Mouse (Mus musculus) mature B cell (primary cell): Measurements from ENCODE around the gene Gm5475.

Source experiments
- in situ Hi-C: fragments of 300-500 bp; cut with MboI; formaldehyde crosslinking; loops from 2 replicates; pipeline ENCODE4 v1.14.3; 2019

Gm5475 gene

GRCm38 (mm10) chr15:100414011-100414410 lies 7.9 kb upstream of the Gm5475 start:
- in situ Hi-C loops = no loop called here

DNA sequence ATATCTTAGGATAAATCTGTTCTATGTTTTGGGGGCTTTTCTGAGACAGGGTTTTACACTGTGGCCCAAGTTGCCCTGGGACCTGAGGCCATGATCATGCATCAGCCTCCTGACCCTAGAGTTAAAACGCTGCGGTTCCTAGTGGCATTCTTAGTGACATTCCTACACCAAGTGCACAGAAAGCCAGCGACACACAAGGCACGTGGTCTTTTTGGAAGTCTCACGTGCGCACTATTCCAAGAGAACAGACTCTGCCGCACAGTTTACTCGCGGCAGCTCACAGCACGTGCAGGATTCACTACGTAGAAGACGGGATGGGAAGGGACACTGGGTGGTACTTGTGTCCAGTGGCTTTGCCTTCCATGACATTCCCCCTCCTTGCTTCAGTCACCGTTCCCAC lies 7.0 kb upstream of the Gm5475 start:
- in situ Hi-C loops = no loop called here

- in situ Hi-C loops = no loop called here
Observed at GRCm38 (mm10) chr15:100415684-100416083, 6.3 kb upstream of the Gm5475 start.

- in situ Hi-C loops = no loop called here
Observed at GRCm38 (mm10) chr15:100417854-100418450, 4.0 kb upstream of the Gm5475 start.

- in situ Hi-C loops = no loop called here
Observed at GRCm38 (mm10) chr15:100419311-100419710, 2.6 kb upstream of the Gm5475 start.

- in situ Hi-C loops = no loop called here
Observed at GRCm38 (mm10) chr15:100419901-100420745, 1.8 kb upstream of the Gm5475 start.

- in situ Hi-C loops = no loop called here
Observed at GRCm38 (mm10) chr15:100421059-100421757, 739 bp upstream of the Gm5475 start.

- in situ Hi-C loops = no loop called here
Observed at GRCm38 (mm10) chr15:100422476-100422875, 529 bp downstream of the Gm5475 start.

DNA sequence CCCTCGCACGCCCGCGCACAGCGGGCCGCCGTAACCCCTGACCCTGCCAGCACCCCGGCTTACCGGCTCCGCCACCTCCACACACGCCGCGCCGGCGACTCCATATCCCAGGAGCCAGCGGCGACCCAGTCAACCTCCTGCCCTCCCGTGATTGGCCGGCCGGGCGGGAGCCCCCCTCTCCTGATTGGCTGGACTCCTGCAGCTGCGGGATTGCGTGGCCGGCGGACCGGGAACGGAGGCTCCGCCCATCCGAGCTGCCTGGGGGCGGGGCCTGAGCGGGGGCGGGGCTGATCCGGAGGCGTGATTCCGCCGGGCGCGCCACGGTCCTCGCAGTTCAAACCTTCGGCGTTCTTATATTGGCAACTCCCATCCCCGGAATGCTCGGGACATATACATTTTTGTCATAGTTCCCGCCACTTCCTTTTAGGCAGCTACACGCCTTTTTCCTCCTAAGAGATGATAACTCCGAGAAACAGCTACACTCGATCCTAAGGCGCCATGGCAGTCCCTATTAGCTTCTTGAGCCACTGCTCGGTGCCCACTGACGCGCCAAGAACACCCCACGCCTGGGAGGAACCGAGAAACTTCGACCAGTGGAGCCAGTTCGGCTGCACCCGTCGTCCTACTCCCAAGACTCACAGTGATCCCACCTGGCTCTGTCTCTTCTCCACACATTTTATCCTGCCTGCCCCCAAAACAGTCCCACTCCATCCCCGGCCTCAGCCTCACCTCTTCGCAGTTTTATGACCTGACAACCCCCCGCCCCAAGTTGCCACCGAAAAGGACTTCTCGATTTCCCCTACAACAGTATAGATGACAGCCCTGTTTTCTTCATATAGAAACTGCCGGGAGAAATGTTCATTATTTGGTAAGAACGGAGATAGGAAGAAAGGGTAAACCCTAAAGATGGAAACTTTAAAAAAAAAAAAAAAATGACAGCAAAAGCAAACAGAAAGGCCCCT lies 1.2 kb downstream of the Gm5475 start:
- in situ Hi-C loops = no loop called here

- in situ Hi-C loops = no loop called here
Observed at GRCm38 (mm10) chr15:100423916-100424315, 2.0 kb downstream of the Gm5475 start.

DNA sequence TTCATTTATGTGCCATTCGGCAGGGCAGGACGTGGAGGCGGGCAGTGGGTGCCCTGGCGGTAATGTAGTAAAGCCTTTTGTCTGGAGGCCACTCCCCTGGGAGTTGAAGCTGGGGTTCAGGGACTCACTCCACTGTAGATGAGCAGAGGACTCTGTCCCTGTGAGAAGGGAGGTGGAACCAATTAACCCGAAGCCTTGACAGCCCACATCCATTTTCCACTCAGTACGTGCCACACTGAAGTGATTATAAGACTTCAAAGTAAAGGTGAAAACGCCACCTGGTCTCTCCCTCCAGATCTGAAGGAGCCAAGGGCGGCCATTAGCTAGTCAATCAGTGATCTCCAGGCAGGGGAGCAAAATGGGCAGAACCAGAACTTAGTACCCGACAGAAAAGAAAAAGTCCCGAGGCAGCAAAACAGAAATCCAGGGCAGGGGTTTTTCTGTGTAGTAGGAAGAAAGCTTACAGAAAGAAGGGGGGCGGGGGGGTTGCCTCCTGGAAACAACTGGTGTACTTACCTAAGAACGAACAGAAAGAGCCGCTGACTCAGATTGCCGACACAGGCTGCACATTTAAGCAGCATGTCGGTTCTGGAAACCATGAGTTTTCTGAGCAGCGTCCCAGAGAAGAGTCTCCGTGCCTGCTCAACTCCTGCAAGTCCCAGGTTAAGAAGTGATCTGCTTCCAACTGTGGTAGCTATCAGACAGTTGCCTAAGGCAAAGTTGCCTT lies 2.6 kb downstream of the Gm5475 start, which contains the start of gene Slc11a2:
TSS of gene Slc11a2 (minus strand) at position 677 of the 727 bp plus-strand sequence.
- in situ Hi-C loops = no loop called here

GRCm38 (mm10) chr15:100428296-100428905 lies 6.5 kb downstream of the Gm5475 start:
- in situ Hi-C loops = no loop called here

DNA sequence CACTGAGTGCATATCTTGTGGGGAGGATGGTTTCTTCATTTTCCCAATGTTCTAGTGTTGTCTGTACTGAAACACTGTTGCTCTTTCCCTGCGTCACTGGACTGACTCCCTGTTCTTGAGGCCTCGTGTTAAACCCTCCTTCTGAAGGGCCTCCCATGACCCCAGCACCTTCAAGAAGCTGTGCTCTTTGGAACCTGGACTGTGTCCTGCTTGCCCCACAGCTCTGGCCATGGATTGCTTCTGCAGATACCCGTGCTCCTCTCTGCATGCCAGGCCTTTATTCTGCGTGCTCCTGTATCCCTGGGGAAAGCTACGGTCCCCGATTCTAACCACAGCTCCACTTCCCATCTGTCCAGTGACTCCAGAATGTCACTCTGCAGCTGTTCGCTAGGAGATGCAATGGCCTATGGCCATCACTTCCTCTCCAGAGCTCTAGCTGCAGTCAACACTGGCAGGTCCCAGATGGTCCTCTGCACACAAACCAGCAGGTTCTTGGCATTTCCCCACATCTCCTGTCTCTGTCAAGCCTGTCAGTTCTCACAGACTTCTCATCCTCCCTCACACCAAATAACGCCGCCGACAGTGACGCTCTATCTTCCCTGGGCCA lies 8.1 kb downstream of the Gm5475 start:
- in situ Hi-C loops = no loop called here

DNA sequence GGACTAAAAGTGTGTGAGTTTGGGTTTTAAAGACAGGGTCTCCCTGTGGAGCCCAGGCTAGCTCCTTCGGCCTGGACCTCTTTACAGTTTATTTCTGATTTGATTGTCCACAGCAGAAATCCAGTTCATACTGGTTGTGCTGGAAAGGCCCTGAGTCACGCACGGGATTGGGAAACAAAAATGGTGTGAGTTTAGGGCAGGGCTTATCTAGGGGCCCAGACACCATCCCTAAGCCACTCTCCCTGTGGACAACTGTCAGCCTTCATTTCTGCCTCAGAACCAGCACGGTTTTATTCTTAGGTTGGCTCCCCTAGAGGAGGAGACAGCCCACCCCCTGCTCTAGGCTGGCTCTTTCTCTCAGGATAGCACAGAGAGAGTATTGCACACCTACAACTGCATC lies 11.3 kb downstream of the Gm5475 start:
- in situ Hi-C loops = no loop called here

DNA sequence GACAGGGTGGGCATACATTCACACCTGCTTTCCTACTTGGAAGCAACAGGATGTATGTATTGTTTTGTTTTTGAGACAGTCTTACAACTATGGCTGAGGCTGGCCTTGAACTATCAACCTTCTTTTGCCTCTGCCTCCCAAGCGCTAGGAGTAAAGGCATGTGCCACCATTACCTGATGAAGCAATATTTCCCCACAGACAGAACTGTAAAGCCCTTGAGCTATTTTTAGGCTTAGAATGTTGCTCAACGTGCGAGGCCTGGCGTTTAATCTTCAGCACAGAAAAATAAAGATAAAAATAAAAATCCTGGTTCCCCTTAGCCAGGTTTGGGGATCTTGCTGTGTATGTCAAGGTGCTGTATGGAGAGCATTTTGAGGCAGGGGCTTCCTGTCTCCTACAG lies 14.2 kb downstream of the Gm5475 start:
- in situ Hi-C loops = no loop called here

- in situ Hi-C loops = no loop called here
Observed at GRCm38 (mm10) chr15:100436518-100436917, 14.6 kb downstream of the Gm5475 start.

GRCm38 (mm10) chr15:100443126-100443922 lies 21.4 kb downstream of the Gm5475 start:
- in situ Hi-C loops = no loop called here

DNA sequence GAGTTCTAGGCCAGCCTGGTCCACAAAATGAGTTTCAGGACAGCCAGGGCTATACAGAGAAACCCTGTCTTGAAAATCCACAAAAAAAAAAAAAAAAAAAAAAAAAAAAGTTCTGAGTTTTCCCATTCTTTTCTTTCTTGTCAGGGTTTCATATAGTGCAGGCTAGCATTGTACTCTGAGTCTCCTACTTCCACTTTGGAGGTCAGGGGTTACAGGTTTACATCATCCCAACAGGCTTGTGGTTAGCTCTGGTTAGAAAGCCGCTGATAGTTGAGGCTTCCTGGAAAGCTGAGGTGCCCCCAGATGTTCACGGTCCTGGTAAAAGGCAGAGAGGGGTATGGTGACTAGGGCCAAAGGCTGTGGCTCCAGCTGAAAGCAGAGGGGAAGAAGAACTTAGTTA lies 24.9 kb downstream of the Gm5475 start:
- in situ Hi-C loops = no loop called here

DNA sequence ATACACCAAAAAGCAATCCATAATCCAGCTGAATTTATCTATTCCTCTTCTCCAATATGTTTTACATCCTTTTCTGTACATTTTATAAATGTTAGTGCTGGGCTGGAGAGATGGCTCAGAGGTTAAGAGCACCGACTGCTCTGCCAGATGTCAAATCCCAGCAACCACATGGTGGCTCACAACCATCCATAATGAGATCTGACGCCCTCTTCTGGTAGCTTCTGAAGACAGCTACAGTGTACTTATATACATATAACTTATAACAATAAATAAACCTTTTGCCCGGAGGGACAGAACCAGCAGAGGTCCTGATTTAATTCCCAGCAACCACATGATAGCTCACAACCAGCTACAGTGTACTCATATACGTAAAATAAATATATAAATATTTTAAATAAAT lies 26.6 kb downstream of the Gm5475 start:
- in situ Hi-C loops = no loop called here
